Mouse (Mus musculus): ENCODE results near the gene Agl.

Agl gene

GRCm38 (mm10) chr3:116694955-116695665 is 112.9 kb downstream of the Agl start:
- no peak for DNase-seq (ENCODE audit: low read depth, low spot score)

DNA sequence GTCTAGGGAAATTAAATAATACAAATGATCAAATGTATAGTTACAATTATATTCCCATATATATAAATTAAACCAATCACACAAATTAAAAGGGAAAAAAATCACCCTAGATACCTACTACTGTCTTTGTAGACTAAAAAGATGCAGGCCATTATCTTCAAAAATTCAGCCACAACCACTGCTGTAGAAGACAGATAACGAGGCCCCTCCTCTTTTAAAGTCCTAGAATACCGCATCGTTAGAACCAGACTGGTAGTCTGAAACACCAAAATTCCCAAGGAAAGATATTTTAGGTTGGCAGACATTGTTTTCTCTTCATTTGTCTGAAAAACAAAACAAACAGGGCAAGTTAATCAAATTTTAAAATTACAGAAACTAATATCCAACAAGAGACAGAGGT is 113.7 kb downstream of the Agl start:
- no peak for DNase-seq (ENCODE audit: low read depth, low spot score)

Data from skeletal muscle tissue, adult 2 months (tissue).